Mouse (Mus musculus) kidney, adult 18-20 months (tissue): Measurements from ENCODE around the gene Atf7.
"Not testable (repeated sequence)": the region's sequence is repeated elsewhere in the genome, so short reads cannot be mapped to it uniquely, and the experiment has no call there.

ENCODE experiments used
- DNase-seq: peaks from one replicate; pipeline ENCODE4 v3.0.0; 2021

Gene Atf7

GRCm38 (mm10) chr15:102624970-102625686 lies at the start of gene Atf7, which contains the start of gene Gm28047:
Gene Atf7, minus strand, starts transcription at chr15:102625464.
Gene Gm28047, minus strand, starts transcription at chr15:102625067.
- DNase-seq, result peak; percentile 100

DNA sequence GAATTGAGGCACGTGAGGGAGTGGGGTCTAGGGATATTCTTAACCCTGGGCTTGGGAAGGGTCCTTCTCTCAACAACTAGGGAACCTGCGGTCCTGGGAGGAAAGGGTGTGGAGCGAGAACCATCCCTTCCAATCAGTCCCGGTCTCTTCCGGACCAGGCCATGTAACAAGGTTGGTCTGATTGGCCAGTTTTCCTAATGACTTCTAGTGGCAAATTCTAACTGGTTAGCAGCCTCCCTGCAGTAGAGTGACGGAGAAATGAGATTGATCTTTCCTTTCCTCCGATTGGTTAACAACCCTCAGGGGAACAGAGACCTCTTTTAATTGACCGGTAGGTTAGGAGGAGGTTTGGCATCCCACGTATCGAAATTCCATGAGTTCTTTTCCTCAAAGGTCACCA lies 48.3 kb upstream of the Atf7 start:
- peak; percentile 53 for DNase-seq

DNA sequence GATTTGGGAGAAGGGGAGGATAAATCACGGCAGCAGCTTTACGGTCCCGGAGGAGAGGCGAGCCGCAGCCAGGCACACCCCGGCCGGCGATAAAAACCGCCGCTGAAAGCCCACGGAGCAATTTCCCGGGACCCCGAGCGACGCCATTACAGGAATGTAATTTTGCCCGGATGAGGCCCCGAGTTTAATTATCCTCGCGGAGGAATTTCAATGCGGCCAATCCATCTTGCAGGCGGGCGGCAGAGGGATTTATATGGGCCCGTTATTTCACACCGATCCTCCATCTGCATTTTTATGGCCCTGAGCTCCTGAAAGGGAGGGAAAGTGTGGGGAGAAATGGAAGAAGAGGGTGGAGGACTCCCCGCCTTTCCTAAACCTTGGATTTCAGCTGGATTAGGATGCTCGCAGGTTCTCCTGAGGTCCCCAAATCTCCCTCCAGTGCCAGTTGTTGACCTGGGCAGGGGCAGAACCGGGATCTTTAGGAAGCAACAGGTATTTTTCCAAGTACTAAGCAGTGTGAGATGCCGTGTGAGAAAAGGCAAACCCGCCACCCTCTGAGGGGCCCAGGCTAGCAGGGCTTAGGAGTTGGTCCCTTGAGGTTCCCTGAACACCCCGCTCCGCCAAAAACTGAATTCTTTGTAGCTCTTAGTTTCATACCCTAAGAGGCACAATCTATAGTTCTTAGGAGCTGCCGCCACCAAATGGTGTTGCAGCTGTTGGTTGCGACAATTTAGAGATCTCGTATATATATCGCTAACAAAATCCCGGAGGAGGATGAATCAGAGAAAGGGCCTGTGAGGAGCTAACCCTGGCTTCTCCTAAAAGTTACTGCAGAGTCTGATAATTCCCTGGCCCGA lies 47.2 kb upstream of the Atf7 start, which contains the start of gene Atp5g2:
TSS of gene Atp5g2 (minus strand) at position 138 of the 857 bp plus-strand sequence.
- DNase-seq, result peak; percentile 65

- peak; percentile 87 for DNase-seq
Observed at GRCm38 (mm10) chr15:102671721-102672214, 46.5 kb upstream of the Atf7 start.

- DNase-seq, result peak; percentile 98
Observed at GRCm38 (mm10) chr15:102670767-102671575, 45.7 kb upstream of the Atf7 start.

- DNase-seq, result no peak
Observed at GRCm38 (mm10) chr15:102670281-102670680, 45.0 kb upstream of the Atf7 start.

GRCm38 (mm10) chr15:102669571-102669970 lies 44.3 kb upstream of the Atf7 start:
- no peak for DNase-seq

GRCm38 (mm10) chr15:102665494-102665893 lies 40.2 kb upstream of the Atf7 start:
- peak; percentile 60 for DNase-seq

DNA sequence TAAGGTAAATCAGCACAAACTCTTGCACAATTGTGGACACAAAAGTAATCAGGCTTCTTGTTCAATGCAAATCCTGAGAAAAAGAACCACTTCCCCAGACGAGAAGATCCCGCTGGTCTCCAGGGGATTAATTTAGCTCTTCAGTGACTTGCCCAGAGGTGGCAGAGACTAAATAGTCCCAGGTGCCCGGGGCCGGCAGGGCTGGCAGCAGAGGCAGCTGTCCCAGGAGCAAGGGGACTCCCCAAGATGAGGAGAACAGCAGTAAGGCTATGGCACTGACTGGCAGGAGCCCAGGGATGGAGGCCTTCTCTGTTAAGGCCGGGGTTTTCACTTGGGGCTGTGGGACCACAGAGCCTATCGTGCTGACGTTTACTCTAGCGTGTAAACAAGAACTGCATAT lies 38.6 kb upstream of the Atf7 start:
- no peak for DNase-seq

- DNase-seq, result not testable (repeated sequence)
Observed at GRCm38 (mm10) chr15:102662601-102663000, 37.3 kb upstream of the Atf7 start.

DNA sequence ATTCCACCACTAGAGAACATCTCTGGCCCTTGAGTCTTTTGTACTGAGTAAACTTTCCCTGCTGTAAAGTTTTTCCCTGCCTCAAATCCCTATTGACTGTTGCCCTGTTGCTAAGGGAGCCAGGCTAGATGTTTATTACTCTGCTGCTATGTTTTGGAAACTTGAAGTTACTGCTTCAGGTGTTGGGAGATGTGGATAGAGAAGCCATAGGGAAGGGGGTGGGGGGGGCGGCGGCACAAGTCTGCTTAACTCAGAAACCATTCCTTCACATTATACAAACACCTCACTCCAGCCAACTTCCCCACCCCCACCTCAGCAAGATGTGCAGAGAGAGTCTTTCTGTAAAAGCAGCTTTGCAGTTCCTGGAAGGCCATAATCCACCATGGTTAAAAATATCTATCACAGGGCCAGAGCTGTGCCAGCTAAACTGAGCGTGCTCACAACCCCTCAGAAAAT lies 32.7 kb upstream of the Atf7 start:
- no peak for DNase-seq

- no peak for DNase-seq
Observed at GRCm38 (mm10) chr15:102656658-102657057, 31.4 kb upstream of the Atf7 start.

DNA sequence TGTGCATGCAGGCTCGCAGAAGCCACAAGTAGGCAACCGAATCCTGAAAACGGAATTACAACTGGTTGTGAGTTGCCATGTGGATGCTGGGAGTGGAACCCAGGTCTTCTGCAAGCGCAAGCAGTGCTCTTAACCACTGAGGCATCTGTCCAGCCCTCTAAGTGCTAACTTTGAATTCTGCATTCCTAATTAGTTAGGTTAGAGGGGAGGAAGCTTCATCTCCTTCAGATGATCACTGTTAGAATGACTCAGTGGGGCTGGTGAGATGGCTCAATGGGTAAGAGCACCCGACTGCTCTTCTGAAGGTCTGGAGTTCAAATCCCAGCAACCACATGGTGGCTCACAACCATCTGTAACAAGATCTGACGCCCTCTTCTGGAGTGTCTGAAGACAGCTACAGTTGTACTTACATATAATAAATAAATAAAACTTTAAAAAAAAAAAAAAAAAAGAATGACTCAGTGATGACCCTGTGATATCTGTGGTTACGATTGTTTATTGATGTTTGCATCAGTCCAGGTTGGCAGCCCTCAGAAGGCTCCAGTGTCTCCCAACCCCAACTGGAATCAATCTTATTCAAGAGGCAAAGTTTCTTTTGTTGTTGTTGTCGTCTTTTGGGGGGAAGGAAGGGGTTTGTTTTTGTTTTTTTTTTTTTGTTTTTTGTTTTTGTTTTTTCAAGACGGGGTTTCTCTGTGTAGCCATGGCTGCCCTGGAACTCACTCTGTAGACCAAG lies 26.8 kb upstream of the Atf7 start:
- DNase-seq, result not testable (repeated sequence)

DNA sequence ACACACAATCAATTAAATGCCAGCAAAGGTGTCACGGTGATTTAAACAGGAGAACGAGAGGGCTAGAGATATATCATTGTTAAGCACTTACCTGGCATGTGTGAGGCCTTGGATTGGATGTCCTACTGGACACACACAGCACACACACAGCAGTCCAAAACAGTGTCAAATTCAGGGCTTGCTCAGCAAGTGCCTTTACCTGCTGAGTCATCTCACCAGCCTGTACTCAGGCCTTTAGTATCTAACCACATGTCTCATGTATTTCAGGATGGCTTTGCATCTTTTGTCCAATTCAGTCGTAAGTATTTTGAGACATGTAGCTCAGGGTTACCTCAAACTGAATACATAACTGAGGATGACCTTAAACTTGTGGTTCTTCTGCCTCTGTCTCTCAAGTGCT lies 25.8 kb upstream of the Atf7 start:
- no peak for DNase-seq

- DNase-seq, result no peak
Observed at GRCm38 (mm10) chr15:102635817-102636216, 10.6 kb upstream of the Atf7 start.

GRCm38 (mm10) chr15:102634684-102635083 lies 9.4 kb upstream of the Atf7 start:
- DNase-seq, result no peak

DNA sequence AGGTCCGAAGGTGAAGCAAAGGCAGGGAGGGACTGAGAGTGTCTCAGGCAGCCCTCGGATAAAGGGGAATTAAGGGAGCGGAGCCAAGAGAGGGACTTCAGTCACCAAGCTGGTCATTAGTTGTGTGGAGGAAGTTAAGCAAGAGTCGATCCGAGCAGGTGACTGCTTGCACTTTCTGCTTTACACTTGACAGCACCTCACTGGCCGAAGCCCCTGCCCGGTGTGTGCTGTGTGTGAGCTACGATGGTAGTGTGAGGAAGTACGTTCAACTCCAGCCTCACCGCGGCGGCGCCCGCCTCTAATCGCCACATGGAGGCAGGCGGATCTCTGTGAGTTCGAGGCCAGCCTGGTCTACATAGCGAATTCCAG lies 407 bp upstream of the Atf7 start:
- no peak for DNase-seq

DNA sequence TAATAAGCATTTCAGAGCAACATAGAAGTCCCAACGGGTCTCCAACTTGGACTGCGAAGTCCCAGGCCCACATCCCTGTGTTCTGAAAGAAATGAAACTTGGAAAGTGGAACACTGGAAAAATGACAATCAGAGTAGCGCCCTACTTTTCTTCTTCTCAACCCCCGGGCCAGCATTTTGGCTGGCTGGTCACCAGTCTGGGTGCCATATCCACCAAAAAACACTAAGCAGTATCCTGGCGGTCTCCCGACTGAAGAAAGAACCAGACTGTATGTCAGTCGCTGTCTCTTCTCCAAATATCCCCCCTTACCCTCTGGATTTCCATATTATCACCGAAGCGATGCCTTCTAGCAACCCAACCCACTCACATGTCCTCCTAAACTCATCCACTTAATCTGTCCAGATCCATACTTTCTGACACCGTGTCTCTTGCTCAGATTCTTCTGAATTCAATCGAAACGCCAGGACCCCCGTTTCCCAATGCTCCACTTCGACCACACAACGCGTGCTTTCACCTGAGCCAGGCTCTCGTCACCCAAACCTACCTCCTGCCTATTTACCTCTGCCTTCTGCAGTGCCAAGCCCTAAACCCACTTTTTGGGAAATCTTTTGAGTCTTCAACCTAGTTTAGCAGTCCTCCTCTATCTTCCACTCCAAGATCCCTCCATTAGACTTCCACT lies 834 bp downstream of the Atf7 start:
- DNase-seq, result no peak

GRCm38 (mm10) chr15:102623121-102623520 lies 2.1 kb downstream of the Atf7 start:
- no peak for DNase-seq

GRCm38 (mm10) chr15:102622536-102622935 lies 2.7 kb downstream of the Atf7 start:
- no peak for DNase-seq

- no peak for DNase-seq
Observed at GRCm38 (mm10) chr15:102620765-102621164, 4.5 kb downstream of the Atf7 start.

DNA sequence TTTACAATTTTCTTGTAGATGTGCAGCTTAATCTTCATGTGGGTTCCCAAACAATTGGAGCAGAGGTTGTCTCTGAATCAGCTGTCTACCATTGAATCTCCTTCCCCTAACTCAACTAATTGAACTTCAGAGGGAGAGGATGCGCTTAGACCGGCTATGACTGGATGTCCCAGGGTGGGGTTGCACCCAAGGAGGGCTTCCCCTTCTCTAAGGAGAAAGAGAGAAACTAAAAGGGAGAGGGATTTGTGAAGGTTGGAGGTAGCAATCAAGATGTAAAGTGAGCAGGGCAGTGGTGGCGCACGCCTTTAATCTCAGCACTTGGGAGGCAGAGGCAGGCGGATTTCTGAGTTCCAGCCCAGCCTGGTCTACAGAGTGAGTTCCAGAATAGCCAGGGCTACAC lies 5.8 kb downstream of the Atf7 start:
- DNase-seq, result no peak
